Mouse (Mus musculus): Measurements from ENCODE around the gene Pip5k1b.

Gene Pip5k1b

DNA sequence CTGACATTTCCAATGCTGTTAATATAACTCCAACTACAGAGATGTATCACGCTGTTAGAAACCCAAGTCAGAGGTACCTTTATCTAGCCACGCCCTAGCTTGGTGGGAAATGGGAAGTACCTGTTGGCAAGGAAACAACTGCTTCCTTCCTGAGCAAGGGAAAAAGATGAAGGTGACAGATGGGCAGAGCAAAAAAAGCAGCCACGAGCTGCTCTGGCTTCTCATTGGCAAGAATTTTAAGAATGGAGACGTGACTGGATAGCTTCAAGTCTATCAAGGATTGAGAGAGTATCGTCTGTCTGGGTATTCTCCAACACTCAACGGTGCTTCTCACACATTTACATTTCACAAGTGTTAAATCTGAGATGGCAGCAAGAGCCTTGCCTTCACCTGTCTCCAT lies 80.4 kb downstream of the Pip5k1b start:
- no peak for DNase-seq (ENCODE audit: low spot score)

- no peak for DNase-seq (ENCODE audit: low spot score)
These were observed 83.2 kb downstream of the Pip5k1b start for GRCm38 (mm10) chr19:24472512-24472911.

DNA sequence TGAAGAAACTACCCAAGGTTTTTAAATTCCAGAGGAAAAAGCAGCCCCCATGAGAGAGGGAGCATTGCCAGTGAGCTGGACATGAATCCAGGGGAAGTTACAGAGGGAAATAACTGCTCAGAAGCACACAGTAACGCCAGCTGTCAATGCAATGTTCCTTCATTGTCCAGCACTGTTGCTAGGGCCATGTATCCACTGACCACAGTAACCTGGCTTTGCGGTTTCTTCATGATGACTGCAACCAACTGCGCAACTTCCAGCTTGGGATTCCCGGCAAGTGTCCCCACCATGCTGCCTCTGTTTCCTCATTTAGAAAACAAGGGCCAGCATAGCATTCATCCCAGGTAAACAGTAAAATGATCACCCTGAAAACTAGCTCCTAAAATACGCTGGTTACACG lies 84.1 kb downstream of the Pip5k1b start:
- DNase-seq (ENCODE audit: low spot score), result no peak

GRCm38 (mm10) chr19:24469216-24469615 lies 86.5 kb downstream of the Pip5k1b start:
- no peak for DNase-seq (ENCODE audit: low spot score)

- DNase-seq (ENCODE audit: low spot score), result no peak
These were observed 87.1 kb downstream of the Pip5k1b start for GRCm38 (mm10) chr19:24468616-24469015.

- no peak for DNase-seq (ENCODE audit: low spot score)
These were observed 92.7 kb downstream of the Pip5k1b start for GRCm38 (mm10) chr19:24463011-24463410.

- DNase-seq (ENCODE audit: low spot score), result no peak
These were observed 99.0 kb downstream of the Pip5k1b start for GRCm38 (mm10) chr19:24456591-24457231.

DNA sequence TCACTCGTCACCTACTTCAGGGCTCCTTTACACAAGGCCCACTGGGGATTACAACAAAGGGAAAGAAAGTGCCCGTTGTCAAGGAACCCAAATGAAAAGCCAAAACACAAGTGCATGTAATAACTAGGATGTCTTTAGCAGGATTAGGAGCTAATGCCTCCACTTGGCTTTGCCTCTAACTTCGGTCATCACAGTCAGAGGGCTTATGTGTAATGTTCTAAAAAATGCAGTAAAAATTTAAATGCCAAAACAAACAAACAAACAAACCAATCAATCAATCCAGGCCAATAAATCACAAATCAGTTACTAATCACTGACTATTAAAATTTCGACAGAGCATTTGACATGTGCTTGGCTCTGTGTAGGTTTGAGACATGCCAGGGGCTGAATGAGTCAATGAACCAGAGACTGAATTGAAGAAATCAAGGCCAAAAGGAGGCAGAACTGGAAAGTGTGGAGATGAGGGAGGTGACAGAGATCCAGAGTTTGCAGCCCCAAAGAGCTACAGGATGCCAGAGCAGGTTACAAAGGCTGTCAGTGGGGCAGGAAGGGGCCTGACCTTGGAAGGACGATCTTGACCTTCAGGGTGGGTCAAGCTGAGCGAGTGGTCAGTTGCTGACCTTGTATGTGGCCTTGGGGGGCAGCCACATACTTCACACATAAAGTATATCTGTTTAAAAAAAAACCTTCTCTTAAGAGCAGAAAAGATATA lies 100.3 kb downstream of the Pip5k1b start:
- DNase-seq (ENCODE audit: low spot score), result no peak

GRCm38 (mm10) chr19:24454451-24454850 lies 101.2 kb downstream of the Pip5k1b start:
- DNase-seq (ENCODE audit: low spot score), result no peak

GRCm38 (mm10) chr19:24453379-24453778 lies 102.3 kb downstream of the Pip5k1b start:
- DNase-seq (ENCODE audit: low spot score), result no peak

GRCm38 (mm10) chr19:24452441-24452898 lies 103.2 kb downstream of the Pip5k1b start:
- no peak for DNase-seq (ENCODE audit: low spot score)

DNA sequence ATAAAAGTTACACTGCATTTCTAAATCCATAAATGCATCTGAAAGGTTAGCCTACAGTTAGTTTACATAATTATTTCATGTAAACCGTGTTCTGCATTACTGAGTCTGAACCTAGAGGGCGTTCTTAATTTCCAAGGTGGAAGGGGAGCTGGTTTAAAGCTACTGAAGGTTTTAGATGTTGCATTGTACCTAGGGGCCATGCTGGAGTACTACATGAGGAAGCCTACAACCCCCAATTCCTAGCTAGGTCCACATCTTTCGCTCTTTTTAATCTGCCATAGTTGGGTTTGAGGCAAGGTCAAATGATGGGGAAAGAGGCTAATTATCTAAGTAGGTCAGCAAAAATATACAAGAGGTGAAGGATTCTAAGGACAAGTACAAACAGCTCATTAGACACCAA lies 104.0 kb downstream of the Pip5k1b start:
- DNase-seq (ENCODE audit: low spot score), result no peak

DNA sequence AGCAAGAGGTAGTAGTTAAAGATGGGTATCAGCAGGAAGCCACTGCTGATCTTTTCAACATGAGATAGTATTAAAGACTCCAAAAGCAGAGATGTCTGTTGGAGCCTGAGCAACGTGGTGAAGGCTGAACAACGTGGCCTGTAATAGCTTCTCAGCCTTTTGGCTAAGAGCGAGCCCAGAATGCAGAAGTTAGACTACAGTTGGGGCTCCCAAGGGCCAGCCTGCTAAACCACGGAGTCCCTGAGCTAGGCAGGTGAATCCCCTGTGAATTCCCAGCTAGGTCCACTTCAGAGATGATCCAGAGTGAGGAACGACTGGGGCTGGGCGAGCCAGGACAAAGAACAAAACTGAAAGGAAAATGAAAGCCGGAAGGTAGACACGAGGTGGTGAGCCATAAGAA lies 104.9 kb downstream of the Pip5k1b start:
- no peak for DNase-seq (ENCODE audit: low spot score)

- DNase-seq (ENCODE audit: low spot score), result no peak
These were observed 111.3 kb downstream of the Pip5k1b start for GRCm38 (mm10) chr19:24444322-24444721.

DNA sequence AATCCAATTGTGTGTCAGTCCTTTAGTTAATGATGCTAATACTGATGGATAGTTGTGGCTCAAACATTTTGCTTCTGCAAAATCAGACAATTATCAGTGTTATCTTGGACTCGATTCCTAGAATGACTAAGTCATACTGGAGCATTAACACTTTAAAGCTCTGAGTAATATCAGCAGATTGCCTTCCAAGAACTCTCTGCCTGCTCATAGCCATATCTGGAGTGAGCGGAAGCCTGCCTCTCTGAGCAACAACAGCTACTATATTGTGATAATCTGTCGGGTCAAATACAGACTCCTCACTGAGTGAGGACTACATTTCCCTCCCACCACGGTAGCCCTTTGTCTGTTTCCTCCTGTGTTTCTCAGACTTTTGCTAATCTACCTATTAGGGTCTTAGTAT lies 116.0 kb downstream of the Pip5k1b start:
- DNase-seq (ENCODE audit: low spot score), result no peak

DNA sequence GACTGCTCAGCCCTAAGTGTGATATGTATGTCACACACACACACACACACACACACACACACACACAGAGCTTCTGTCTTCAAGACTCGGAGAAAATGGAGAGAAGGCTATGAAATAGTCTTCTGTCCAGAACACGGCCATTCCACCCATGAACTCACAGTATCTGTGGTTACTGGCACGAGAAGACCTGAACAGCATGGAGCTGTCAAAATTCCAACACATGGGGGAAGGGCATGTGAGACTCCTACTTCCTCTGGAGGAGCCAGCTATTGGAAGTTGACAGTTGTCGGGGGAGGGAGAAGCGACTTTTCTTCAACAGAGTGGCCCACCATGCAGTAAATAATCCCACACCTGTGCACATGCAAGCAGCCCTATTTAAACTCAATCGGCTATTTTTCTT lies 121.4 kb downstream of the Pip5k1b start:
- no peak for DNase-seq (ENCODE audit: low spot score)

- no peak for DNase-seq (ENCODE audit: low spot score)
These were observed 123.2 kb downstream of the Pip5k1b start for GRCm38 (mm10) chr19:24432447-24432846.

GRCm38 (mm10) chr19:24431381-24431780 lies 124.3 kb downstream of the Pip5k1b start:
- DNase-seq (ENCODE audit: low spot score), result no peak

DNA sequence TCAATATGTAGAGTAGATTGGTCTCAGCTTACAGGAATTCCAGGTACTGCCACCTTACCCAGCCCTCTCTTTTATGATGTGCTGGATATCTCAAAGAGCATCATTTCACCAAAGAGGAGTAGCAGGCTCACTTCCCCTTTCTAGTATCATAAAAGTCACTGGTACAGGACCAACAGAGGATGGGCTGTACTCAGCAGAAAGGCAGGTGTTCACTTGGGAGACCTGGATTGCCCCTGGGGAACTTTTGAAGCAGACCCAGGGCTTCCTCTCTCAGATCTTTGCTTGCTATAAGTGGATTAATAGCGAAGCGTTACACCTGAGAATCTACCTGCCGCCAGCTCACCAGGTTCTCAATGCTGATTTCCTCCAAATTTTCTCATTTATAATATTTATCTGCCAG lies 127.7 kb downstream of the Pip5k1b start:
- no peak for DNase-seq (ENCODE audit: low spot score)

- DNase-seq (ENCODE audit: low spot score), result no peak
These were observed 128.4 kb downstream of the Pip5k1b start for GRCm38 (mm10) chr19:24427258-24427657.

DNA sequence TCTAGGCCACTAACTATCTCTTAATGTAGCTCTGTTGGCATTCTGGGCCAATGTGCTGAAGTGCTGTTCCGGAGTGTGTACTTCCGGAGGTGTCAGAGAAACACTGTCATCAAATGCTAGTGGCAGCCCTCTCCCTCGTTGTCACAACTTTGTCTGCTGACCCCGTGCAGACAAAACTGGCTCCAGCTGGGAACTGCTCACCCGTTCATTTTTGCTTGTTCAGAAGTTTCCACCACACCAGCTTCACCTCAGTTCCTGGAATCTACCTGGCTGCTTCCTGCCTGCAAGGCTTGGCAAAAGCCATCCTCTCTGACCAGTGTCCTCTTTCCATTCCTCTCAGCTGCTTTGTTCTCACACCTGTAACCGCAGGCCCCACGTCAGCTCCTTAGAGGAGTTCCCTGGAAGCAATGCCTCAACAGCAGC lies 128.9 kb downstream of the Pip5k1b start:
- no peak for DNase-seq (ENCODE audit: low spot score)

DNA sequence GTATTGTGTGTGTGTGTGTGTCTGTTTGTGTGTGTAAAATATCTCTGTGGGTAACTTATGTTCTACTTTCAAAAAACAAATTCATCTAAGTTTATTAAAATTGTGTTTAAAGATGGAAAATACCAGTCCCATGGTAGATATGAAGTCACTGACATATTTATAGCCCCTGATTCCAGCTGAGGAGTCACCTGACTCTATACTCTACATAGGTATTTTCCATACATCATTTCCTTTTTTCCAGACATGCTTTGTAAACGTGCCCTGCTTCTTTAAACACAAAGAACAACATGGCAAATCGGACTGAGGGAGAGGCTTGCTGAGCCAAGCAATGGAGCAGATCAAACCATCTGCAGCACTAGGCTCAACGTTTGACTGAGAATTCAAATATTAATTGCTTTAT lies 137.6 kb downstream of the Pip5k1b start:
- no peak for DNase-seq (ENCODE audit: low spot score)

DNA sequence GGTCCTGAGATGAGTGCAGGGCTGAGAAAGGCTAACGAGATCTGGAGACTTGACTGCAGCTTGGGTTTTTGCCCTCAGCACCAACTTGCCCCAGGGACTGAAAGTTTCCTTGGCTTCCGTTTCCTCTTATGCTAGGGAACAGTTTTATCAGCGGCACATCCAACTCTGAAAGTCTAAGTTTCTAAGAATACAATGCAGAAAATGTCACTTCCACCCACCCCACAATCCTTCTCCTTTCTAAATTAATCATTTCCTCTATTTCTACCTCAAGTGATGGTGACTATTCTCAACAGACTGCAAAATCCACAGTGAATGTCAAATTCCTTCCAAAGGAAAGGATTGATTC lies 138.0 kb downstream of the Pip5k1b start:
- no peak for DNase-seq (ENCODE audit: low spot score)
